Comparison of ENCODE assay signal across 24 mouse cellular contexts in the genomic region with DNA sequence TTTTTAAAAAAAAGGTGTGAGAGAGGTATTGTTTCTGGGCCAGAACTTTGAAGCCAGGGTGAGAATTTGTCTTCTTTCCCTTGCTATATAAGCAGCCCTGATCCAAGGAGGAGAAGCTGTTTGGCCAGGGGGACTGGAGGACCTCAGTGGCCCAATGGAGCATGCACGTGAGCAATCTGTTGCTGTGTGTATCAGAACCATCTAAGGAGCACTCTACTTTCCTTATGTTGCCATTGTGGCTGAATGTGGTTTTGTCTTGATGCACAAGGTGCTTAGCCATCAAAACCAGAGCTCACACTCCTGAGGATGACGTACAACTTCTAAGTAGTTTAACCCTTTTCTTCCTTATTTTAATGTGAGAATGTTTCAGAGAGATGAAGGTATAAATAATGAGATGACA. TPM values are rescaled to one million over a fixed set of nuclear protein-coding genes. Genes with fewer than 3 reads are reported as not detected.
DNase-seq lines count a peak whose midpoint lies in the region; ATAC-seq and TF ChIP-seq lines count a peak whose summit lies in the region.
"Had no signal": no experiment of that assay in that cellular context is flagged by ENCODE, and none has a peak within 500 bp of the region (broad histone marks: within the 10 kb centered on the region; RNA-seq: fewer than 3 reads in every experiment).

No protein-coding gene starts in this region.

- peak; percentile 69 for ATAC-seq in liver, embryonic 11.5 days (replicated peaks; ENCODE audit: low FRiP score)
- ATAC-seq in megakaryocyte progenitor cell, adult 5-6 weeks (replicated peaks; ENCODE audit: poor library complexity) = peak; percentile 34
- no peak for ATAC-seq in hindbrain, embryonic 12.5 days (ENCODE audit: low FRiP score)
- ATAC-seq: forebrain, embryonic 13.5 days had no signal

- H3K27me3 ChIP-seq in liver, embryonic 11.5 days (replicated peaks; ENCODE audit: control insufficient read depth, insufficient read depth, low read length) = no peaks in the 10 kb centered on the region
- H3K27me3 ChIP-seq in hindbrain, embryonic 12.5 days = no peaks in the 10 kb centered on the region
- H3K27me3 ChIP-seq: embryonic facial prominence, embryonic 15.5 days; forebrain, embryonic 13.5 days; hindbrain, embryonic 13.5 days; limb, embryonic 15.5 days; midbrain, embryonic 12.5 days; neural tube, embryonic 13.5 days had no signal

- no peaks in the 10 kb centered on the region for H3K36me3 ChIP-seq in liver, embryonic 11.5 days (ENCODE audit: control insufficient read depth, insufficient read depth, low read length)
- H3K36me3 ChIP-seq in hindbrain, embryonic 12.5 days = no peaks in the 10 kb centered on the region
- H3K36me3 ChIP-seq: embryonic facial prominence, embryonic 15.5 days; hindbrain, embryonic 13.5 days; limb, embryonic 15.5 days had no signal

- no peak overlapping the region for H3K9ac ChIP-seq in liver, embryonic 11.5 days (ENCODE audit: low read depth, low read length)
- H3K9ac ChIP-seq in hindbrain, embryonic 12.5 days = no peak overlapping the region
- H3K9ac ChIP-seq: embryonic facial prominence, embryonic 15.5 days; forebrain, embryonic 13.5 days; hindbrain, embryonic 13.5 days; limb, embryonic 15.5 days; midbrain, embryonic 12.5 days; neural tube, embryonic 13.5 days had no signal

- H3K9me3 ChIP-seq in liver, embryonic 11.5 days (ENCODE audit: control insufficient read depth, low read length) = no peaks in the 10 kb centered on the region
- H3K9me3 ChIP-seq in hindbrain, embryonic 12.5 days (replicated peaks) = no peaks in the 10 kb centered on the region
- H3K9me3 ChIP-seq: embryonic facial prominence, embryonic 15.5 days; forebrain, embryonic 13.5 days; hindbrain, embryonic 13.5 days; limb, embryonic 15.5 days; midbrain, embryonic 12.5 days; neural tube, embryonic 13.5 days had no signal

- peaks cover 55% of the 10 kb centered on the region for H3K4me1 ChIP-seq in liver, embryonic 11.5 days (replicated peaks; ENCODE audit: control insufficient read depth, insufficient read depth, low read length)
- H3K4me1 ChIP-seq in bone marrow, adult 2 months (ENCODE audit: control insufficient read depth, insufficient read depth, low read length) = peaks cover 5% of the 10 kb centered on the region; the same call in 1 of the 2 replicates
- peaks cover 17% of the 10 kb centered on the region for H3K4me1 ChIP-seq in hindbrain, embryonic 12.5 days
- H3K4me1 ChIP-seq: limb, embryonic 15.5 days had no signal

- peak overlapping the region; percentile 60 for H3K27ac ChIP-seq in liver, embryonic 11.5 days (ENCODE audit: low read depth, low read length)
- peak overlapping the region; percentile 11; the same call in 1 of the 2 replicates for H3K27ac ChIP-seq in bone marrow, adult 2 months (ENCODE audit: control insufficient read depth, insufficient read depth, low read depth, low read length, poor library complexity)
- H3K27ac ChIP-seq in hindbrain, embryonic 12.5 days = no peak overlapping the region
- H3K27ac ChIP-seq: embryonic facial prominence, embryonic 15.5 days; forebrain, embryonic 13.5 days; hindbrain, embryonic 13.5 days; limb, embryonic 15.5 days; midbrain, embryonic 12.5 days; neural tube, embryonic 13.5 days had no signal

- H3K4me3 ChIP-seq in liver, embryonic 11.5 days (ENCODE audit: low read depth, low read length) = no peak overlapping the region
- no peak overlapping the region for H3K4me3 ChIP-seq in bone marrow, adult 2 months (replicated peaks; ENCODE audit: control insufficient read depth, low read depth, low read length)
- H3K4me3 ChIP-seq in hindbrain, embryonic 12.5 days = no peak overlapping the region
- H3K4me3 ChIP-seq: embryonic facial prominence, embryonic 15.5 days; forebrain, embryonic 13.5 days; hindbrain, embryonic 13.5 days; limb, embryonic 15.5 days; midbrain, embryonic 12.5 days; neural tube, embryonic 13.5 days had no signal

- WGBS in liver, embryonic 11.5 days = 36% methylated on average over 2 of the region's 2 CpGs
- 54% methylated on average over 2 of the region's 2 CpGs for WGBS in bone marrow, adult 2 months
- 79% methylated on average over 2 of the region's 2 CpGs for WGBS in hindbrain, embryonic 12.5 days

- H3K4me2 ChIP-seq in liver, embryonic 11.5 days = peak overlapping the region; percentile 26
- H3K4me2 ChIP-seq in hindbrain, embryonic 12.5 days (replicated peaks) = no peak overlapping the region
- H3K4me2 ChIP-seq: embryonic facial prominence, embryonic 15.5 days; forebrain, embryonic 13.5 days; hindbrain, embryonic 13.5 days; limb, embryonic 15.5 days; midbrain, embryonic 12.5 days; neural tube, embryonic 13.5 days had no signal

- TF ChIP-seq CTCF in bone marrow, adult 2 months (IDR thresholded peaks at IDR 0.05; ENCODE audit: control insufficient read depth, insufficient read depth, low read length) = no peak

- no peak for TF ChIP-seq POLR2A in bone marrow, adult 2 months (IDR thresholded peaks at IDR 0.05; ENCODE audit: borderline replicate concordance, control insufficient read depth, low read depth, low read length)

- DNase-seq in liver, embryonic 11.5 days (ENCODE audit: low spot score) = no peak
- no peak for DNase-seq in liver
- peak; percentile 29 for DNase-seq in induced T-regulatory cell, adult 2 months (ENCODE audit: low read depth)
- no peak for DNase-seq in urinary bladder, postnatal 25 days (ENCODE audit: low spot score)
- DNase-seq in lung, postnatal 14 days = no peak
- DNase-seq: adrenal gland, postnatal 14 days; cerebellum, adult 18-20 months; cerebellum, postnatal 25 days; gastrocnemius, postnatal 36 days; kidney, adult 8-10 months; kidney, postnatal 25 days; lung, postnatal 10 days; right cerebral cortex, postnatal 14 days; thymus, adult 18-20 months; thymus, postnatal 4 days had no signal

RNA-seq across cellular contexts. Expression of gene Tbxas1, which starts 40.5 kb away (rescaled TPM):
- polyA plus RNA-seq in liver, embryonic 11.5 days (2014; fragmentation: Nextera tagmentation; extraction: Ambion mirVana) = 11.5 and 12.0 TPM in 2 replicates
- polyA plus RNA-seq in bone marrow, adult 2 months (2011; ENCODE audit: insufficient read depth, insufficient read length, low replicate concordance, missing spikeins) = 25.1 and 59.7 TPM in 2 replicates
- 11.3 and 15.9 TPM in 2 replicates for total RNA-seq in megakaryocyte progenitor cell, adult 5-6 weeks (2015)
- 13.1 TPM in 2 replicates for total RNA-seq in megakaryocyte progenitor cell, adult 5-6 weeks (2017)
- 1.7 and 1.8 TPM in 2 replicates for polyA plus RNA-seq in hindbrain, embryonic 12.5 days (2016; fragmentation: Nextera tagmentation; extraction: Ambion mirVana)

RNA-seq across cellular contexts. Expression of gene Hipk2, which starts 41.2 kb away (rescaled TPM):
- polyA plus RNA-seq in liver, embryonic 11.5 days (2014; fragmentation: Nextera tagmentation; extraction: Ambion mirVana) = 21.4 and 27.4 TPM in 2 replicates
- 23.4 and 39.5 TPM in 2 replicates for polyA plus RNA-seq in bone marrow, adult 2 months (2011; ENCODE audit: insufficient read depth, insufficient read length, low replicate concordance, missing spikeins)
- total RNA-seq in megakaryocyte progenitor cell, adult 5-6 weeks (2015) = 58.0 and 60.1 TPM in 2 replicates
- 9.0 and 12.6 TPM in 2 replicates for total RNA-seq in megakaryocyte progenitor cell, adult 5-6 weeks (2017)
- polyA plus RNA-seq in hindbrain, embryonic 12.5 days (2016; fragmentation: Nextera tagmentation; extraction: Ambion mirVana) = 32.4 and 37.5 TPM in 2 replicates
